Mouse (Mus musculus): Measurements from ENCODE around the gene Cckar. TPM values are rescaled to one million over a fixed set of nuclear protein-coding genes. Genes with fewer than 3 reads are reported as not detected.

Cckar gene
- polyA plus RNA-seq (2017; shearing (Covaris generic)), result not detected

DNA sequence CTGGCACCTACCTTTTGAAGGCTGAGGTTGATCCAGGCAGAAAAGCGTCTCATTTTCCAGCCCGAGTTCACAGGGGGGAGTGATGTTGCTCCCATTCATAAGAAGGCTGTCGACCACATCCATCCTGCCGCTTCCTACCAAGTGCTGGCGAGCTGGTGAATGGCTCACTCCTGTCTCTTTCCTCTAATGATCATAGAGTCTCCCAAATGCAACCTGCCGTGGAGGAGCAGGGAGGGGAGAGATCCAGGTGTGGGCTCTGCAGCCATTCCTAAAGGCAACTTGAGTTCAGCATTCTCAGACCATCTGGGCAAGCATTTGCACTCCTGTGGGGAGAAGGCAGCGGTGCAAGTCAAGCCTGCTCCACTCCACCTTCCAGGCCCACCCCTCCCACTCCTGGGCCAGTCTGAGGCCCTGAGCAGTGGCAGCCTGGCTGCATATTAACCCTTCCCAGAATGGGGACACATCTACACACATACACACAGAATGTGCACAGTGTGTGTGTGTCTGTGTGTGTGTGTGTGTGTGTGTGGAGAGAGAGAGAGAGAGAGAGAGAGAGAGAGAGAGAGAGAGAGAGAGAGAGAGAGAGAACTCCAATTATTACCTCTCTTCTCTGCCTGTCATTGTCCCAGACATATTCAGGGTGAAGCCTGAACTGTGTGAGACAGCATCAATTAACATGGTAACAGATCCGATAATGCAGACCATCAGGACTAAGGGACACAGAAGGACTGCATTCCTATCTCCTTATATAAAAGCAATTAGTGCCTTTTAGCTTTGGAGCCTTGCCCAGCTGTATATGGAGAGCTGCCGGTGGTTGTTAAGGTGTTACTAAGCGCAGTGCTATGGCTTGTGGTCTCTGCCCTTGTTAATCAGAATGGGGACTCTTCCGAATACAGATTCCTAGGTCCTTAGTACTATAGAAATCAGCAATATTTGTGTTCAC, at the start of gene Cckar:
TSS of gene Cckar (minus strand) at position 471 of the 943 bp plus-strand sequence.

Other genes starting within 250 kb of the Cckar start
- gene Rbpj, start 241.6 kb downstream of the Cckar start, polyA plus RNA-seq (2017; shearing (Covaris generic)), result 10 to 100 TPM; 28.9 to 45.6 TPM
- gene Tbc1d19, start 101.9 kb upstream of the Cckar start, polyA plus RNA-seq (2017; shearing (Covaris generic)), result 1 to 10 TPM; 3.8 to 4.7 TPM